Mouse (Mus musculus): ENCODE measurements around the gene Tmem120a.

GRCm38 (mm10) chr5:135729351-135729750 is 14.9 kb downstream of the Tmem120a start:
- no peak for TF ChIP-seq CTCF (IDR thresholded peaks at IDR 0.05; ENCODE audit: extremely low read depth, insufficient read depth, low read length)
- no peak for TF ChIP-seq POLR2A (IDR thresholded peaks at IDR 0.05; ENCODE audit: extremely low read depth, insufficient read depth, low read length)
